Mouse (Mus musculus) spleen, postnatal 14 days (tissue): Measurements from ENCODE around the gene Sema6c.
"Not testable (repeated sequence)": the region's sequence is repeated elsewhere in the genome, so short reads cannot be mapped to it uniquely, and the experiment has no call there.

ENCODE experiments used
- DNase-seq, 2 experiments: peaks; one replicate each; pipeline ENCODE4 v3.0.0; 2021 to 2022; ENCODE audit warnings: low spot score in 2 of 2

The Sema6c gene

DNA sequence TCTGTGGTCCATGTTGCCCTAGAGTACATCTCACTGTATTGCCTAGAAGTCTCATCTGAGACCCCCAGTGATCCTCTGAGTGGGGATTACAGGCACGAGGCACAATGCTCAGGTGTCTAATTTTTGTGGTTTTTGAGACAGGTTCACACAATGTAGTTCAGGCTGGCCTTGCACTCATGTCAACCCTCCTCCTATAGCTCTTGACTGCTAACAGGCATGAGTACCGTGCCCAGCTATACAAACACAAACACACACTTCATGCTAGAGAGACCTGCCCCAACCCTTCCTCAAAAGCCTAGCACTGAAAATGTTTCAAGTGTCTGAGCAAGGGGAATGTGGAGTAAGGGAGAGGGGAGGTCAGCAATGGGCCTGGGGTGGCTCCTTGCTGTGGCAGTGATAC, 25.8 kb downstream of the Sema6c start:
- DNase-seq = no peak

- no peak for DNase-seq
Observed at GRCm38 (mm10) chr3:95186888-95187287, 26.6 kb downstream of the Sema6c start.

DNA sequence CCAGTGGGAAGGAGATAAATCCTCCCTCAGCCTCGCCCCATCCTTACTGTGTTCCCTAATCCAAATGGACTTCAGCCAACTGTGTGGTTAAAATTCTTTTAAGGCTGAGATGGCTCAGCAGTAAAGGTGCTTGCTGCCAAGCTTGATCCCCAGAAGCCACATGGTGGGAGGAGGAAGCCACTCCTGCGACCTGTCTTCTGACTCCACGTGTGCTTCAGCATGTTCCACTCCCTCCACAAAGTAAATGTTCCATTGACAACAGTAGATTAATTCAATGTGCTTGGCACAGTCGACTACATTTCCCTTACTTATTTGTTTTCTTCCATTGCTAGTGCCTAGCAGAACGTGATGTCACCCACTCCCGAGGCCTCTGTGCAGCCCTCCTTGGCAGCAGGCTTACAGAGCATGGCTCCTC, 34.5 kb downstream of the Sema6c start:
- DNase-seq = no peak

GRCm38 (mm10) chr3:95195772-95196171, 35.5 kb downstream of the Sema6c start:
- no peak for DNase-seq

GRCm38 (mm10) chr3:95199101-95199500, 38.8 kb downstream of the Sema6c start:
- DNase-seq = no peak

DNA sequence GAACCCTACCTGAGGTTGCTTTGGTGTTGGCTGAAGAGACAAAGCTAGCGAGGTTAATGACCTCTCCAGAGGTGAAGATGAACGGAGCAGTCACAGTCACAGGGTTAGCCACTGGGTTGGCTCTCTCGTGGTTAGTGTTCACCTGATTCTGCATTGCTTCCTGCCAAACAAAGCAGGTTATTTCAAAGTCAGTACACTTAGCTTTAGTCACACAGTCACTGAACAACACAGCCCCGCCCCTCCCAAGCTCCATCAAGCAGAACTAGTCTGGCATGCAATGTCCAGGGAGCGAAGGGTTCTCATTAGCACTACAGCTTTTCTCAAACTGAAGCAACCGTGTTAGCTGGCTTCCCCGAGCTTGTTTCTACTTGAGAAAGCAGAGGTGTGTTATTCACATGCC, 39.9 kb downstream of the Sema6c start:
- DNase-seq = no peak

- DNase-seq = no peak
Observed at GRCm38 (mm10) chr3:95200562-95200961, 40.3 kb downstream of the Sema6c start.

- no peak for DNase-seq
Observed at GRCm38 (mm10) chr3:95203880-95204279, 43.6 kb downstream of the Sema6c start.

GRCm38 (mm10) chr3:95208286-95208685, 48.0 kb downstream of the Sema6c start:
- DNase-seq = no peak

GRCm38 (mm10) chr3:95210585-95210984, 50.3 kb downstream of the Sema6c start:
- no peak for DNase-seq

DNA sequence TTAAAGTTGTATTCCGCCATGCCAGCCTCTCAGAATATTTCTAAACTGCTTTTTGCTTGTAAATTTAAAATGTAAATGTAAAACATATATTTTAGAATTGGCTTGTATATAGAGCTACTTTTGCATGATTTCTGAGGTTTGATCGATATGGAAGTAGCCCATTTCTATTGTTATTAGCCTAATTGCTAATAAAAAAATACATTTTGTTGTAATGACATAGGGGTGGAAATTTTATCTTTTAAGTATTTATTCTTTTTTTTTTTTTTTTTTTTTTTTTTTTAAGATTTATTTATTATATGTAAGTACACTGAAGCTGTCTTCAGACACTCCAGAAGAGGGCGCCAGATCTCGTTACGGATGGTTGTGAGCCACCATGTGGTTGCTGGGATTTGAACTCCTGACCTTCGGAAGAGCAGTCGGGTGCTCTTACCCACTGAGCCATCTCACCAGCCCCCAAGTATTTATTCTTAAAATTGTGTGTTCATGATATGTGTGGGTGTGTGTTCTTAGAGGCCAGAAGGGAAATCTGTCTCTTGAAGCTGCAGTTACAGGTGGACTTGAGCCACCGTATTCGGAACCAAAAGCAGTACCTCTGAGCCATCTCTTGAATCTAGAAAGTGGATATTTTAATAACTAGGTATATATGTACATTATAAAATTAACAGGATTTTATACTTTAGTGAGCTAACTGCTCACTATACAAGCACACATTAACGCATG, 52.8 kb downstream of the Sema6c start:
- not testable (repeated sequence) for DNase-seq

GRCm38 (mm10) chr3:95213609-95213975, 53.3 kb downstream of the Sema6c start:
- no peak for DNase-seq

DNA sequence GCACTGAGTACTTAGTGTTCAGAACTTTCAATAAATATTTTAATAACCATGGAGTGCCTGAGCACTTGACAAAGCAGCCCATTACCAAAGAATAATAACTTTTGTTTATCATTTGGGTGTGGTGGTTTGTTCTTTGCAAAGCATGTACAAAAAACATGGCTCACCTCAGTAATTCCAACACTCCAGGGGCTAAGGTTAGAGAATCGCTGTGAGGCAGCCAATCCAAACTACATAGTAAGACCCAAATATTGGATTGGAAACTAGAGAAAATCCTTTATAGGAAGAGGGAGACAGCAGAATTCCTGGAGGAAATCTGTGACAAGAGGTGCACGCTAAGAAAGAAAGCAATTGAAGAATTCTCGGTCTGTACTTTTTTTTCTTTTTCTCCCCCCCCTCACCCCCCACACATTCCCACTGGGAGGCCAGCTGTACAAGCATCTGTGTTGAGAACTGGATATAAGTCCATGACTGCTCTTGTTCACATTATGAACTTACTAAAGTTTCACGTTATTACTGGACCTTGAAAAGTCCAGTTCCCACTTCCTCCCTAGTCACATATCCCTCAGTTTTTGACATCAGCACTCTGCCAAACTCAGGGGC, 56.5 kb downstream of the Sema6c start:
- no peak for DNase-seq

GRCm38 (mm10) chr3:95217255-95218134, 57.2 kb downstream of the Sema6c start, which contains the start of gene Gabpb2:
Gene Gabpb2 (minus strand): TSS chr3:95217916.
- peak; percentile 95 to 96 for DNase-seq

DNA sequence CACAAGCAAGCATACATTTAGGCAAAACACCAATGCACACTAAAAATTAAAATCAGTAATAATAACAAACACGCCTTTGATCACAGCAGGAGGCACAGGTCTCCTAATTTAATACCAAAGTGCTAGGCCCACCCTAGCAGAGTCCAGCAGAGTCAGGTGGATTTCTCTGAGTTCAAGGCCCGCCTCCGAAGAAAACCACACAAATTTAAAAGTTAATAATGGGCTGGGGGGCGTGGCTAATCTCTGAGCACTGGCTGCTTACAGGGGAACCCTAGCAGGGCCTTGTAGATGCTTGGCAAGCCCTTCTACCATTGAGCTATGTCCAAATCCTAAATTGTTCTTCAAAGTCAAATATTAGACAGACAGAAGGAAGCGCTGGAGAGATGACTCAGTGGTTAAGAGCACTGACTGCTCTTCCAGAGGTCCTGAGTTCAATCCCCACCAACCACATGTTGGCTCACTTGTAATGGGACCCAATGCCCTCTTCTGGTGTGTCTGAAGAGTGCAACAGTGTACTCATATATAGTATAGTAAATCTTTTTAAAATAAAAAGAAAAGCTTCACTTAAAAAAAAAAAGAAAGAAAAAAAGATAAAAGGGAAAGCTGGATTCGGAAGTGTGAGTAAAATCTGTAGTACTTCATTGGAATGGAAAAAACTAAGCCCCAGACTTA, 58.3 kb downstream of the Sema6c start:
- DNase-seq = peak in 1 of 2 experiments; percentile 45

GRCm38 (mm10) chr3:95223041-95223440, 62.8 kb downstream of the Sema6c start:
- no peak for DNase-seq
